Mouse (Mus musculus): ENCODE measurements around the gene Fgg.

GRCm38 (mm10) chr3:82980818-82981217 is 26.7 kb upstream of the Fgg start:
- TF ChIP-seq POLR2A (IDR thresholded peaks at IDR 0.05; ENCODE audit: low read depth, low read length): no peak
- no peak for TF ChIP-seq CTCF (IDR thresholded peaks at IDR 0.05; ENCODE audit: extremely low read depth, insufficient read length, insufficient replicate concordance, low read depth, low read length)

All from small intestine, adult 2 months (tissue).